Mouse (Mus musculus): ENCODE results near the gene Zmynd8. TPM values are rescaled to one million over a fixed set of nuclear protein-coding genes. Genes with fewer than 3 reads are reported as not detected.
A peak's percentile ranks its signal among the peaks of the same experiment; 100 is the strongest.

Gene Zmynd8
- polyA plus RNA-seq, 1 experiment from 2014 or later: 54.5 TPM

- no peak overlapping the region for H3K4me3 ChIP-seq (ENCODE audit: low read depth, low read length)
- peaks cover 18% of the 10 kb centered on the region for H3K36me3 ChIP-seq (ENCODE audit: control insufficient read depth, insufficient read depth, low read length)
- 98% methylated on average over 9 of the region's 9 CpGs for WGBS
- ATAC-seq (ENCODE audit: insufficient read depth, low FRiP score, low TSS enrichment): no peak
- H3K4me2 ChIP-seq (ENCODE audit: low read depth): no peak overlapping the region
- DNase-seq (ENCODE audit: low spot score): no peak
- no peak overlapping the region for H3K27ac ChIP-seq (ENCODE audit: low read depth, low read length)
- no peaks in the 10 kb centered on the region for H3K4me1 ChIP-seq (ENCODE audit: control insufficient read depth, insufficient read depth, low read length)
- no peaks in the 10 kb centered on the region for H3K9me3 ChIP-seq (ENCODE audit: control insufficient read depth, low read length)
- no peaks in the 10 kb centered on the region for H3K27me3 ChIP-seq (ENCODE audit: control insufficient read depth, insufficient read depth, low read length)
- no peak overlapping the region for H3K9ac ChIP-seq (ENCODE audit: low read length)
Measured at GRCm38 (mm10) chr2:165832720-165833119, 66.1 kb downstream of the Zmynd8 start.

DNA sequence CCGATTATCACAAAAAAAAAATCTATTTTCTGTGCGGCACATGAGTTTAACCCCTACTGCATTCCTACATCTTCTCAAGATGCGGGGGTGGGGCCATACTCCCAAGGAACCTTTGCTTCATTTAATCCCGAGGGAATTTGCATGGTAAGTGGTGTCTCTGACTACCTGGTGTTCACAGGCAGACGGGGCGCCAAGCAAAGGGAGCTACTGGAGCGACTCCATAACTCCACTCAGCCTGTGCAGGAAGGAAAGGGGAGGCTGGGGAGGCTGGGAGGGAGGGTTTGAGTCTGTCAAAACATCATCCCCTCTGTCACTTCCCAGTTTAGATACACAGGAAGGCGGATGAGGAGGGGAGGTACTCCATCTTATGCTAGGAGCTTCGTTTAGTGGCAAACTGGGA, 66.5 kb downstream of the Zmynd8 start:
- WGBS: 84% methylated on average over 9 of the region's 9 CpGs
- no peak overlapping the region for H3K4me2 ChIP-seq (ENCODE audit: low read depth)
- no peak overlapping the region for H3K27ac ChIP-seq (ENCODE audit: low read depth, low read length)
- peaks cover 16% of the 10 kb centered on the region for H3K36me3 ChIP-seq (ENCODE audit: control insufficient read depth, insufficient read depth, low read length)
- no peaks in the 10 kb centered on the region for H3K4me1 ChIP-seq (ENCODE audit: control insufficient read depth, insufficient read depth, low read length)
- no peaks in the 10 kb centered on the region for H3K9me3 ChIP-seq (ENCODE audit: control insufficient read depth, low read length)
- H3K9ac ChIP-seq (ENCODE audit: low read length): no peak overlapping the region
- no peak overlapping the region for H3K4me3 ChIP-seq (ENCODE audit: low read depth, low read length)
- no peaks in the 10 kb centered on the region for H3K27me3 ChIP-seq (ENCODE audit: control insufficient read depth, insufficient read depth, low read length)
- no peak for ATAC-seq (ENCODE audit: insufficient read depth, low FRiP score, low TSS enrichment)
- DNase-seq (ENCODE audit: low spot score): no peak

DNA sequence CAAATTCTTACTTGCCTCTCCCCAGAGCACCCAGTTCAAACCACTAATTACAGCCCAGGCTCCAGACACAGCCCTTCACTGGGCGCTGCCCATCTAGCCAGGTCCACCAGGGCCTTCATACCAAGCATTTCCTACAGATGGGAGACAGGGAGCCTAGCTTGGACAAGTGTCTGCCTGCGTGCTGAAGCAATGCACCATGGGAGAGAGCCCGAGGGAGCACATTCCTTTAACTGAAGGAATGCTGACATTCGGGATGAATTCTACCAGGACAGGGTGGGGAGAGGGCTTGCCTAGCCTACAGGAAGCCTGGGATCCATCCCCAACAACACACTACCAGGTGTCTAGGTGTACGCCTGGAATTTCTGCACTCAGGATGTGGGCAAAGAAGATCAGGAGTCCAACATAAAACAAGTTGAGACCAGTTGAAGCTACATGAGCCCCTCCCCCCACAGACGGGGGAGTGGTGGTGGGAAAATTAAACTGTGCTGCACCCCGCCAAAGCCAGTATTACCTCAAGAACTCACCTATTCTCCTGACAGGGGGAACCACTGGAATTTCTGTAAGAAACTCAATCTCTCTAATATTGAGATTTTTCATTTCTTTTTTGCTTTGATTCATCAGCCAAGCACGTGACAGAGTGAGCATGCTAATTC, 67.1 kb downstream of the Zmynd8 start:
- DNase-seq (ENCODE audit: low spot score) (no peak), ATAC-seq (ENCODE audit: insufficient read depth, low FRiP score, low TSS enrichment) (no peak)
- H3K9ac ChIP-seq (ENCODE audit: low read length): no peak overlapping the region
- H3K36me3 ChIP-seq (ENCODE audit: control insufficient read depth, insufficient read depth, low read length): peaks cover 15% of the 10 kb centered on the region
- 81% methylated on average over 8 of the region's 8 CpGs for WGBS
- no peaks in the 10 kb centered on the region for H3K4me1 ChIP-seq (ENCODE audit: control insufficient read depth, insufficient read depth, low read length)
- no peaks in the 10 kb centered on the region for H3K9me3 ChIP-seq (ENCODE audit: control insufficient read depth, low read length)
- no peak overlapping the region for H3K4me2 ChIP-seq (ENCODE audit: low read depth)
- no peaks in the 10 kb centered on the region for H3K27me3 ChIP-seq (ENCODE audit: control insufficient read depth, insufficient read depth, low read length)
- H3K27ac ChIP-seq (ENCODE audit: low read depth, low read length): no peak overlapping the region
- no peak overlapping the region for H3K4me3 ChIP-seq (ENCODE audit: low read depth, low read length)

- DNase-seq (ENCODE audit: low spot score) (no peak), ATAC-seq (ENCODE audit: insufficient read depth, low FRiP score, low TSS enrichment) (no peak)
- Histone ChIP-seq H3K27ac (ENCODE audit: low read depth, low read length) (no peak overlapping the region), H3K36me3 (ENCODE audit: control insufficient read depth, insufficient read depth, low read length) (peaks cover 10% of the 10 kb centered on the region), H3K9ac (ENCODE audit: low read length) (no peak overlapping the region), H3K4me3 (ENCODE audit: low read depth, low read length) (no peak overlapping the region), H3K4me1 (ENCODE audit: control insufficient read depth, insufficient read depth, low read length) (no peaks in the 10 kb centered on the region), H3K27me3 (ENCODE audit: control insufficient read depth, insufficient read depth, low read length) (no peaks in the 10 kb centered on the region), H3K9me3 (ENCODE audit: control insufficient read depth, low read length) (no peaks in the 10 kb centered on the region), H3K4me2 (ENCODE audit: low read depth) (no peak overlapping the region)
- 88% methylated on average over 12 of the region's 12 CpGs for WGBS
Measured at GRCm38 (mm10) chr2:165828770-165829169, 70.0 kb downstream of the Zmynd8 start.

- Histone ChIP-seq H3K36me3 (ENCODE audit: control insufficient read depth, insufficient read depth, low read length) (peaks cover 7% of the 10 kb centered on the region), H3K27me3 (ENCODE audit: control insufficient read depth, insufficient read depth, low read length) (no peaks in the 10 kb centered on the region), H3K27ac (ENCODE audit: low read depth, low read length) (no peak overlapping the region), H3K9me3 (ENCODE audit: control insufficient read depth, low read length) (no peaks in the 10 kb centered on the region), H3K9ac (ENCODE audit: low read length) (no peak overlapping the region), H3K4me3 (ENCODE audit: low read depth, low read length) (no peak overlapping the region), H3K4me1 (ENCODE audit: control insufficient read depth, insufficient read depth, low read length) (no peaks in the 10 kb centered on the region), H3K4me2 (ENCODE audit: low read depth) (no peak overlapping the region)
- 69% methylated on average over 10 of the region's 10 CpGs for WGBS
- DNase-seq (ENCODE audit: low spot score) (peak; percentile 65), ATAC-seq (ENCODE audit: insufficient read depth, low FRiP score, low TSS enrichment) (no peak)
Measured at GRCm38 (mm10) chr2:165825964-165826712, 72.7 kb downstream of the Zmynd8 start.

DNA sequence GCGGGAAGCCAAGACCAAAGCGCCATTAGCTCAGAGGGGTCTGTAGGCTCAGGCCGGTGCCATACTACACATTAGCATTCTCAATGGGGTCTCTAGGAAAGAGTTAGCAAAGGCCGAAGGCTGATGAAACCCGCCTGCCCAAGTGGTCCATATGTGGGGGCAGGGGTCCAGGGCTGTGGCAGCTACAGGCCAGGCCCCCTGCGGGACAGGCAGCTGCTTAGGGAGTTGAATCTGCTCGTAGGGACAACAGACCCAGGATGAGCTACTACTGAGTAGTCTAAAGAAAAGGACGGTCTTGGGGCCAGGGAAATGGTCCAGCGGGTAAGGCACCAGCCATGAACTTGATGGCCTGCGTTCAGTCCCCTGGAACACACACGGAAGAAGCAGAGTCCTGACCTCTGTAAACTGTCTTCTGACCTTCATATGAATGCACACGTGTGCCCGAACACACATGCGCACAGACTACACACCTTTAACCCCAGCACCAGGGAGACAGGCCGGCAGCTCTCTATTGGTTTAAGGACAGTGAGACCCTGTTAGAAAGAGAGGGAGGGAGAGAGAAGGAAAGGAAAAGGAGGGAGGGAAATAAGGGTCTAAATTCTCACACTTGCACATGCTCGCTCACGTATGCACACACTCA, 73.4 kb downstream of the Zmynd8 start:
- ATAC-seq (ENCODE audit: insufficient read depth, low FRiP score, low TSS enrichment) (no peak), DNase-seq (ENCODE audit: low spot score) (no peak)
- Histone ChIP-seq H3K36me3 (ENCODE audit: control insufficient read depth, insufficient read depth, low read length) (peaks cover 7% of the 10 kb centered on the region), H3K9ac (ENCODE audit: low read length) (no peak overlapping the region), H3K27ac (ENCODE audit: low read depth, low read length) (no peak overlapping the region), H3K4me1 (ENCODE audit: control insufficient read depth, insufficient read depth, low read length) (no peaks in the 10 kb centered on the region), H3K9me3 (ENCODE audit: control insufficient read depth, low read length) (no peaks in the 10 kb centered on the region), H3K4me3 (ENCODE audit: low read depth, low read length) (no peak overlapping the region), H3K4me2 (ENCODE audit: low read depth) (no peak overlapping the region), H3K27me3 (ENCODE audit: control insufficient read depth, insufficient read depth, low read length) (no peaks in the 10 kb centered on the region)
- WGBS: 92% methylated on average over 17 of the region's 17 CpGs

DNA sequence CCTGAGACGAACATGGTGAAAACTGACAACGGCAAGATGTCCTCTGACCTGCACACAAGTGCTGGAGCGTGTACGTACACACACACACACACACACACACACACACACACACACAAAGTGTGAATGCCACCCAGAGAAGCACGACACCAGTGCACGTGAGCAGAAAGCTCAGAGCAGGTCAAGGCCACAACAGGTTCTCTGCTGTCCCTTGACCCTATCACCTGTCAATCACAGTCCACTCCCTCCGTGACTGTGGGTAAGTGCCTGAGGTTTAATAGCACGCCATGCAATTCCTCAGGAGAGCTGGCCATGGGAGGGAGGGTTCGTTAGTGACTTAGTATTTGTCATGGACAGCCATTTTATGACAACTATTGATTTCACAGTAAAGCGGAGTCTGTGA, 74.0 kb downstream of the Zmynd8 start:
- Histone ChIP-seq H3K36me3 (ENCODE audit: control insufficient read depth, insufficient read depth, low read length) (peaks cover 7% of the 10 kb centered on the region), H3K4me3 (ENCODE audit: low read depth, low read length) (no peak overlapping the region), H3K4me2 (ENCODE audit: low read depth) (no peak overlapping the region), H3K9ac (ENCODE audit: low read length) (no peak overlapping the region), H3K27ac (ENCODE audit: low read depth, low read length) (no peak overlapping the region), H3K4me1 (ENCODE audit: control insufficient read depth, insufficient read depth, low read length) (no peaks in the 10 kb centered on the region), H3K9me3 (ENCODE audit: control insufficient read depth, low read length) (no peaks in the 10 kb centered on the region), H3K27me3 (ENCODE audit: control insufficient read depth, insufficient read depth, low read length) (no peaks in the 10 kb centered on the region)
- ATAC-seq (ENCODE audit: insufficient read depth, low FRiP score, low TSS enrichment) (no peak), DNase-seq (ENCODE audit: low spot score) (no peak)
- WGBS: 88% methylated on average over 10 of the region's 10 CpGs

DNA sequence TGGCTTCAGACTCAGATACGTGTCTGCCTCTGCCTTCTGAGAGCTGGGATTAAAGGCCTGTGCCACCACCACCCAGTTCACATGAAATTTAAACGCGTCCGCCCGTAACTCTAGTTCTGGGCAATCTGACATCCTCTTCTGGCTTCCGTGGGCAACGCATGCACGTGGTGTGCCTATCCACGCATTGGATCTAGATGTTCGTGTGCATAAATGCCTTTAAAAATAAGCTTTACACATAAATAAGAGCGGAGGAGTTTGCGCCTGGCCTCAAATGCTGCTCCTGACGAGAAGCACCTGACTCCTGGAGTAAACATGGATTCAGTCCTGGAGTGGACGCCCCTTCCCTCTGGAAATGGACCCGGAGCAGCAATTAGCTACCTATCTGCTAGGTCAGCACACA, 76.3 kb downstream of the Zmynd8 start:
- no peak for DNase-seq (ENCODE audit: low spot score)
- Histone ChIP-seq H3K36me3 (ENCODE audit: control insufficient read depth, insufficient read depth, low read length) (peaks cover 3% of the 10 kb centered on the region), H3K4me2 (ENCODE audit: low read depth) (no peak overlapping the region), H3K4me1 (ENCODE audit: control insufficient read depth, insufficient read depth, low read length) (no peaks in the 10 kb centered on the region), H3K4me3 (ENCODE audit: low read depth, low read length) (no peak overlapping the region), H3K27me3 (ENCODE audit: control insufficient read depth, insufficient read depth, low read length) (no peaks in the 10 kb centered on the region), H3K9ac (ENCODE audit: low read length) (no peak overlapping the region), H3K9me3 (ENCODE audit: control insufficient read depth, low read length) (no peaks in the 10 kb centered on the region), H3K27ac (ENCODE audit: low read depth, low read length) (no peak overlapping the region)
- WGBS: 94% methylated on average over 15 of the region's 15 CpGs
- ATAC-seq (ENCODE audit: insufficient read depth, low FRiP score, low TSS enrichment): no peak

Measured in neural tube, embryonic 11.5 days (tissue).